Mouse (Mus musculus): ENCODE measurements around the gene Mettl25.

Gene Mettl25

GRCm38 (mm10) chr10:105840928-105841888 is at the start of gene Mettl25, which contains the start of gene Ccdc59:
Mettl25 (minus strand) TSS chr10:105841380.
Ccdc59 (plus strand) TSS chr10:105841067.
- DNase-seq (ENCODE audit: low read depth, low spot score) = peak; percentile 97

- peak; percentile 16 for DNase-seq (ENCODE audit: low read depth, low spot score)
These were observed 26.1 kb upstream of the Mettl25 start for GRCm38 (mm10) chr10:105867312-105867711.

GRCm38 (mm10) chr10:105851136-105851535 is 10.0 kb upstream of the Mettl25 start:
- no peak for DNase-seq (ENCODE audit: low read depth, low spot score)

- no peak for DNase-seq (ENCODE audit: low read depth, low spot score)
These were observed 9.1 kb upstream of the Mettl25 start for GRCm38 (mm10) chr10:105850286-105850685.

- DNase-seq (ENCODE audit: low read depth, low spot score) = peak; percentile 63
These were observed 1.4 kb upstream of the Mettl25 start for GRCm38 (mm10) chr10:105842574-105842973.

- peak; percentile 86 for DNase-seq (ENCODE audit: low read depth, low spot score)
These were observed 6.5 kb downstream of the Mettl25 start for GRCm38 (mm10) chr10:105834627-105835228.

- DNase-seq (ENCODE audit: low read depth, low spot score) = no peak
These were observed 34.7 kb downstream of the Mettl25 start for GRCm38 (mm10) chr10:105806259-105807010.

- DNase-seq (ENCODE audit: low read depth, low spot score) = no peak
These were observed 37.7 kb downstream of the Mettl25 start for GRCm38 (mm10) chr10:105803461-105803860.

GRCm38 (mm10) chr10:105802132-105802531 is 39.0 kb downstream of the Mettl25 start:
- no peak for DNase-seq (ENCODE audit: low read depth, low spot score)

GRCm38 (mm10) chr10:105801147-105801546 is 40.0 kb downstream of the Mettl25 start:
- DNase-seq (ENCODE audit: low read depth, low spot score) = no peak

- no peak for DNase-seq (ENCODE audit: low read depth, low spot score)
These were observed 43.8 kb downstream of the Mettl25 start for GRCm38 (mm10) chr10:105797250-105797924.

GRCm38 (mm10) chr10:105793776-105794552 is 47.2 kb downstream of the Mettl25 start:
- no peak for DNase-seq (ENCODE audit: low read depth, low spot score)

- DNase-seq (ENCODE audit: low read depth, low spot score) = no peak
These were observed 52.3 kb downstream of the Mettl25 start for GRCm38 (mm10) chr10:105788744-105789486.

- DNase-seq (ENCODE audit: low read depth, low spot score) = no peak
These were observed 57.4 kb downstream of the Mettl25 start for GRCm38 (mm10) chr10:105783766-105784165.

GRCm38 (mm10) chr10:105774382-105774781 is 66.8 kb downstream of the Mettl25 start:
- peak; percentile 72 for DNase-seq (ENCODE audit: low read depth, low spot score)

- DNase-seq (ENCODE audit: low read depth, low spot score) = no peak
These were observed 68.3 kb downstream of the Mettl25 start for GRCm38 (mm10) chr10:105772821-105773302.

GRCm38 (mm10) chr10:105763959-105764358 is 77.2 kb downstream of the Mettl25 start:
- no peak for DNase-seq (ENCODE audit: low read depth, low spot score)

GRCm38 (mm10) chr10:105760460-105760859 is 80.7 kb downstream of the Mettl25 start:
- DNase-seq (ENCODE audit: low read depth, low spot score) = no peak

GRCm38 (mm10) chr10:105760046-105760445 is 81.1 kb downstream of the Mettl25 start:
- no peak for DNase-seq (ENCODE audit: low read depth, low spot score)
